Mouse (Mus musculus) ovary, adult 18-20 months (tissue): ENCODE results near the gene Cxcl13.

ENCODE experiments used
- DNase-seq: peaks from one replicate; pipeline ENCODE4 v3.0.0; 2022; ENCODE audit warnings: low spot score, mixed read lengths

Cxcl13 gene

DNA sequence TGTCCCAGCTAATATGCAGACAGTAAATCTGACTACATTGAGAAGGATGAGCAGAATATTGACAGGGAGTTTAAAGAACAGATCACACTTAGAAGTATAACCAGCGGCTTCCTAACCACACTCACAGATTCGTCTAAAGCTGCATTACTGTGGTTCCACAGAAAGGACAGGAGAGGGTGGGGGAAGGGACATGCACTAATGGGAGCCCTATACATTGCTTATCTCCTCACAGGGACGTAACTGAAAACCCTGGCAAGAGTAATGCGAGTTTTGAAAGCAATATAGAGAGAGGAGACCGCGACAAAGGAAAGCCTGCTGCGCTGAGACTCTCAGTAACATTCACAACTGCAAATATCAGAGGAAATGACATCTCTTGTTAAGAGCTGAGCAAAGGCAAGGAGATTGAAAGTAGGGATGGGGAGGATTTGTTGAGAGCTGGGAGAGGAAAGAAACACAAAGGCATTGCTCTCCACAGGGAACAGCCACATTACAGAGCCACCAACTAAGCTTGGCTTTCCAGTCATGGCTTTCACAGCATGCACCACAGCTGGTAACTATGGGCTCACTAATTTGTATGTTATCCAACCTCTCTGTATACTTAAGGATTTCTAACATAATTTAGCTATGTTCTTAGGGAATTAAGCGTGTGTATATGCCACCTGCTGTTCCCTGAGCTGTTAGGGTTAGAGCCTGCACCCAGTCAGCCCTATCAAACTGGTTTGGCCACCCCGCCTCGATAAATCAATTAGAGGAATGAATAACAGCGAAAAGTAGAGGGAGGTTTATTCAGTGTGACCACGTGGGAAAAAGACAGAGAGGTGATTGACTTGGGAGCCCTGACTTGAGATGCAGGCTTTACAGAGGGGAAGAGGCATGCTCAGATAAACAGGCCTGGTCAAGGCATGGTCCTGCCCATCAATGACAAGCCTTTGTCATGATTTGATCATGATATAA, 34.9 kb downstream of the Cxcl13 start:
- no peak for DNase-seq

DNA sequence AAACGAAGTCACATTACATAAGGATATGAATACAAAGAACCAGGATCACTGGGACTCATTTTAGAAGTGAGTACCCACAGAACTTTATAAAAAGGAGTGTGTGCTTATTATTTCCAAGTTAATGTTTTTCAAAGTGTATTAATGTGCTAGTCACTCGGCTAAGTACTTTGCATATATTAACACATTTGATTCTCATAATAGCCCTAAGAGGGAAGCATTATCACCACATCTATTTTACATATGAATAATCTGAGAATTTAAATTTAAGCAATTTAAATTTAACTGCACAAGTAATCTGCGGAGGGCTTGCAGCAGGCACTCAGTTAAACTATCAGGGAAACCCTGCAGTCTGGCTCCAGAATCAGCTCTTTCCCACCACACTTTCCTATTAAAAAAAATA, 40.5 kb downstream of the Cxcl13 start:
- DNase-seq, result no peak

GRCm38 (mm10) chr5:96003348-96003747, 46.6 kb downstream of the Cxcl13 start:
- no peak for DNase-seq

DNA sequence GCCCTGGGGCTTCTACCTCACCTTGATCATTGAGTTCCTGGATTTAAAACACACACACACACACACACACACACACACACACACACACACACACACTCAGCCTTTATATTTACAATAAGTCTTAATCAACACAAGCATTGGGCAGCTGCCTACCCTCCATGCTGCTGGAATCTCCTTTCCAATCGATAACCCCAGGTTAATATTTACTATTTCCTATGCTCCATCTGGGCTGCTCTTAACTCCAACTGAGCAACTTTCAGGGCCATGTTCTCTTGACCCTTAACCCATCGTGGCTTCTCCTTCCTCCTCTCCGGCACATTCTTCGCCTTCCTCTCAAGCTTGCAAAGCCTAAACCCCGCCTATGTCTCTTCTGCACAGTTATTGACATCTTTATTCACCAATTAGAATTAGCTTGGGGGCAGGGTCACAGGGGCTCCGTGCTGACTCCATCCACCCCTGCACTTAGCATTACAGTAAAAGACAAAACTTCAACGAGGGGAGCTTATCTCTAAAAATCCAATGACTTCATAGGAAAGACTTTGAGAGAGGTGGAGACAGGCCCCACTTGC, 51.6 kb downstream of the Cxcl13 start:
- no peak for DNase-seq

DNA sequence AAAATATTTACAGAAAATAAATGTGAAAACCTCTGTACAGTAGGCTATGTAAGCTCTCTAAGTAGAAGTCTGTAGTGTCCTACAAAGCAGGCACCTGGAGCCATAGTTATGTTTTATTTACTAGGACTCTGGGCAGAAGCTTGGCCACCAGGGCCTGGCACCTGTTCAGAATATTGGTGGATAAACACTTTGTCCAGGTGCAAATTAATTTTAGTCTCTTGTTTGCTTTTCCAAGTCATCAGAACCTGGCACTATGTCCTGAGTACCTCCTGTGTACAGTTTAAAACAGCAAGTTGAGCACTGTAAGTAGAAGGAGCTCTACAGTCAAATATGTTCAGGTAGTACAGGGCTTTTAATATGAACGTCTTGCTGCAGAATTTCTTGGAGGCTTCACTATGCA, 52.3 kb downstream of the Cxcl13 start:
- DNase-seq, result no peak
